Mouse (Mus musculus): ENCODE data around the gene Elmsan1. TPM values are rescaled to one million over a fixed set of nuclear protein-coding genes. Genes with fewer than 3 reads are reported as not detected.
A peak's percentile ranks its signal among the peaks of the same experiment; 100 is the strongest.

Gene Elmsan1
- total RNA-seq, 2 experiments from 2014 or later, result 13.8 to 17.7 TPM

- intact Hi-C loops (cut with DNase I), result no loop called here
These were observed 20.5 kb downstream of the Elmsan1 start for GRCm38 (mm10) chr12:84198076-84198679.

GRCm38 (mm10) chr12:84195195-84195594 is 23.5 kb downstream of the Elmsan1 start:
- DNase-seq (ENCODE audit: low spot score), result no peak
- intact Hi-C loops (cut with DNase I), result no loop called here

More at GRCm38 (mm10) chr12:84198076-84198679, 20.5 kb downstream of the Elmsan1 start:
- DNase-seq (ENCODE audit: low spot score), result no peak

GRCm38 (mm10) chr12:84194400-84195109 is 24.1 kb downstream of the Elmsan1 start:
- DNase-seq (ENCODE audit: low spot score), result no peak
- intact Hi-C loops (cut with DNase I), result no loop called here

- intact Hi-C loops (cut with DNase I), result loop anchor here (2.0 kb wide), 1 partner anchor 25 kb away; the partner anchor contains the start of gene Elmsan1
- peak; percentile 93 for DNase-seq (ENCODE audit: low spot score)
These were observed 24.9 kb downstream of the Elmsan1 start for GRCm38 (mm10) chr12:84193642-84194399.

GRCm38 (mm10) chr12:84192741-84193641 is 25.7 kb downstream of the Elmsan1 start:
- DNase-seq (ENCODE audit: low spot score), result no peak
- intact Hi-C loops (cut with DNase I), result loop anchor here (2.0 kb wide), 1 partner anchor 26 kb away; the partner anchor contains the start of gene Elmsan1

- DNase-seq (ENCODE audit: low spot score), result no peak
- intact Hi-C loops (cut with DNase I), result loop anchor here (2.0 kb wide), 1 partner anchor 27 kb away; the partner anchor contains the start of gene Elmsan1
These were observed 26.4 kb downstream of the Elmsan1 start for GRCm38 (mm10) chr12:84192280-84192679.

- DNase-seq (ENCODE audit: low spot score), result no peak
- intact Hi-C loops (cut with DNase I), result loop anchor here (2.0 kb wide), 1 partner anchor 27 kb away; the partner anchor contains the start of gene Elmsan1
These were observed 26.9 kb downstream of the Elmsan1 start for GRCm38 (mm10) chr12:84191770-84192169.

- DNase-seq (ENCODE audit: low spot score), result no peak
- intact Hi-C loops (cut with DNase I), result no loop called here
These were observed 27.5 kb downstream of the Elmsan1 start for GRCm38 (mm10) chr12:84191190-84191589.

- no peak for DNase-seq (ENCODE audit: low spot score)
- intact Hi-C loops (cut with DNase I), result no loop called here
These were observed 28.4 kb downstream of the Elmsan1 start for GRCm38 (mm10) chr12:84190151-84190820.

- DNase-seq (ENCODE audit: low spot score), result no peak
- intact Hi-C loops (cut with DNase I), result no loop called here
These were observed 29.7 kb downstream of the Elmsan1 start for GRCm38 (mm10) chr12:84188881-84189444.

GRCm38 (mm10) chr12:84187752-84188601 is 30.7 kb downstream of the Elmsan1 start:
- DNase-seq (ENCODE audit: low spot score), result no peak
- intact Hi-C loops (cut with DNase I), result no loop called here

GRCm38 (mm10) chr12:84186950-84187349 is 31.7 kb downstream of the Elmsan1 start:
- intact Hi-C loops (cut with DNase I), result no loop called here

GRCm38 (mm10) chr12:84186536-84186935 is 32.1 kb downstream of the Elmsan1 start:
- intact Hi-C loops (cut with DNase I), result no loop called here
- DNase-seq (ENCODE audit: low spot score), result no peak

More at GRCm38 (mm10) chr12:84186950-84187349, 31.7 kb downstream of the Elmsan1 start:
- no peak for DNase-seq (ENCODE audit: low spot score)

GRCm38 (mm10) chr12:84185547-84185946 is 33.1 kb downstream of the Elmsan1 start:
- intact Hi-C loops (cut with DNase I), result no loop called here
- no peak for DNase-seq (ENCODE audit: low spot score)

GRCm38 (mm10) chr12:84184979-84185378 is 33.7 kb downstream of the Elmsan1 start:
- no peak for DNase-seq (ENCODE audit: low spot score)

GRCm38 (mm10) chr12:84181999-84182398 is 36.7 kb downstream of the Elmsan1 start:
- no peak for DNase-seq (ENCODE audit: low spot score)
- intact Hi-C loops (cut with DNase I), result no loop called here

More at GRCm38 (mm10) chr12:84184979-84185378, 33.7 kb downstream of the Elmsan1 start:
- intact Hi-C loops (cut with DNase I), result no loop called here

- peak; percentile 58 for DNase-seq (ENCODE audit: low spot score)
- intact Hi-C loops (cut with DNase I), result no loop called here
These were observed 37.8 kb downstream of the Elmsan1 start for GRCm38 (mm10) chr12:84180701-84181435.
